Mouse (Mus musculus) E14TG2a.4 (cell line): ENCODE measurements at regions not wholly inside any gene's neighbourhood (a gene's known extent, or its start where the extent isn't known, plus 50 kb on each side); places are given as distances from the start of the nearest gene placed in this dataset.

Experiments used
- CTCF ChIP-seq: conservative IDR thresholded peaks from 2 replicates; pipeline ENCODE4 v1.5.1; 2014; ENCODE audit warnings: low read length
- NANOG ChIP-seq: IDR thresholded peaks from 2 replicates; pipeline ENCODE4 v1.6.1; 2014; ENCODE audit warnings: borderline replicate concordance, low read length, mixed read lengths

DNA sequence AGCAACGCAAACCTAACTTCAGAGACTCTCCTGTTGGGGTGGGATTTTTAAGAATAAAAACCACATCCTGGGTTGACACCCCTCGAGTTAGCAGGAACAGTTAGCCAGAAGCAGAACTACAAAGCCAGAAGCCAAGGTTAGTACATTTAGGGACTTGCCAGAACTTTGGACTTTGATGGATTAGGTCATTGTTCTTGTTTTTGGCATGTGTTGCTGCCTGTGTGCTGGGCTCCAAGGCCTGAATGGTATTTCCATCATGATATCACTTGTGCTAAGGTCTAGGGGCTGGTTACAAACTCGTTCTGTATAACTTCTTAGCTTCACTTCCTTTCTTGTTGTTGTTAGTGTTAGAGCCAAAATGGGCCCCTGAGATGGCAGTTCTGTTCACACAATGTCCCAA, 338.8 kb upstream of the 5930422O12Rik start:
- no peak for TF ChIP-seq CTCF
- TF ChIP-seq NANOG: no peak
